Mouse (Mus musculus) G1E (cell line): ENCODE data around the gene Dlx3. TPM values are rescaled to one million over a fixed set of nuclear protein-coding genes. Genes with fewer than 3 reads are reported as not detected.

Experiments
- ATAC-seq: 2 replicates; pipeline ENCODE4 v1.8.0; 2016; ENCODE audit warnings: mild to moderate bottlenecking; ENCODE audit not compliant: insufficient number of reproducible peaks, poor library complexity, low FRiP score, severe bottlenecking; ENCODE audit errors: extremely low read depth
- DNase-seq: peaks from one replicate; pipeline ENCODE4 v3.0.0; 2012; ENCODE audit warnings: low spot score
- H3K27me3 ChIP-seq: 2 replicates; pipeline ENCODE4 v1.6.1; 2012; ENCODE audit warnings: mild to moderate bottlenecking, low read length, inconsistent platforms; ENCODE audit not compliant: insufficient read depth
- H3K36me3 ChIP-seq: replicated peaks from 2 replicates; pipeline ENCODE3; 2012; ENCODE audit warnings: mild to moderate bottlenecking, inconsistent platforms
- H3K4me1 ChIP-seq: 2 replicates; pipeline ENCODE4 v1.6.1; 2012; ENCODE audit warnings: low read depth, low read length, inconsistent platforms, mixed read lengths; ENCODE audit not compliant: insufficient read depth
- H3K4me3 ChIP-seq: 2 replicates; pipeline ENCODE4 v1.5.1; 2012; ENCODE audit warnings: low read depth, mild to moderate bottlenecking, inconsistent platforms, low read length, moderate library complexity, mixed read lengths
- H3K9me3 ChIP-seq: replicated peaks from 2 replicates; pipeline ENCODE4 v1.6.1; 2012; ENCODE audit warnings: inconsistent platforms
- CTCF ChIP-seq: IDR thresholded peaks from 2 replicates; pipeline ENCODE4 v1.5.1; 2012; ENCODE audit warnings: low read depth, low read length, inconsistent platforms, mixed read lengths
- GATA1 ChIP-seq: IDR thresholded peaks from 2 replicates; pipeline ENCODE4 v1.6.1; 2012; ENCODE audit warnings: borderline replicate concordance, low read length, inconsistent platforms, mixed read lengths
- GATA2 ChIP-seq: IDR thresholded peaks from 2 replicates; pipeline ENCODE4 v1.6.1; 2012; ENCODE audit warnings: low read depth, low read length, inconsistent platforms, borderline replicate concordance
- POLR2AphosphoS5 ChIP-seq: IDR thresholded peaks from 2 replicates; pipeline ENCODE4 v1.6.1; 2012; ENCODE audit warnings: low read depth, low read length, inconsistent platforms; ENCODE audit not compliant: insufficient replicate concordance
- TAL1 ChIP-seq: conservative IDR thresholded peaks from 2 replicates; pipeline ENCODE4 v1.6.1; 2012; ENCODE audit warnings: low read depth, low read length, inconsistent platforms, mixed read lengths
- polyA plus RNA-seq: library from polyadenylated mRNA; stranded (reverse); fragments of >175 nt; gene quantifications from 2 replicates; pipeline ENCODE4 v1.2.3, GENCODE M21; 2012
- total RNA-seq, 2 experiments: library from RNA; stranded (forward) in 1 of 2; stranded (reverse) in 1 of 2; fragments of 200-1000 nt in 1 of 2; fragments of >200 nt in 1 of 2; fragmentation: Nextera tagmentation in 1 of 2; gene quantifications; 2 replicates each; pipeline ENCODE4 v1.2.3; 2014 to 2017

Dlx3 gene
- total and polyA plus RNA-seq, 3 experiments, result 0.11 TPM; not detected in 2

GRCm38 (mm10) chr11:95088857-95089779 lies 30.8 kb upstream of the Dlx3 start:
- ATAC-seq, result no peak
- Histone ChIP-seq H3K27me3 (peaks cover 18% of the 10 kb centered on the region), H3K36me3 (no peaks in the 10 kb centered on the region), H3K4me3 (no peak overlapping the region), H3K4me1 (no peaks in the 10 kb centered on the region), H3K9me3 (no peaks in the 10 kb centered on the region)
- TF ChIP-seq POLR2AphosphoS5, result no peak
- no peak for TF ChIP-seq GATA1
- no peak for TF ChIP-seq CTCF
- TF ChIP-seq TAL1, result no peak
- no peak for TF ChIP-seq GATA2
- DNase-seq, result no peak

- Histone ChIP-seq H3K4me3 (no peak overlapping the region), H3K4me1 (no peaks in the 10 kb centered on the region), H3K36me3 (no peaks in the 10 kb centered on the region), H3K27me3 (peaks cover 12% of the 10 kb centered on the region), H3K9me3 (no peaks in the 10 kb centered on the region)
- TF ChIP-seq GATA1 (no peak), CTCF (no peak), GATA2 (no peak), TAL1 (no peak), POLR2AphosphoS5 (no peak)
- no peak for DNase-seq
- no peak for ATAC-seq
Measured at GRCm38 (mm10) chr11:95093077-95093476, 26.8 kb upstream of the Dlx3 start.

- no peak for DNase-seq
- TF ChIP-seq CTCF (no peak), POLR2AphosphoS5 (no peak), GATA2 (no peak), GATA1 (no peak), TAL1 (no peak)
- no peaks in the 10 kb centered on the region for H3K36me3 ChIP-seq
- no peaks in the 10 kb centered on the region for H3K4me1 ChIP-seq
- peaks cover 13% of the 10 kb centered on the region for H3K27me3 ChIP-seq
- no peaks in the 10 kb centered on the region for H3K9me3 ChIP-seq
- H3K4me3 ChIP-seq, result no peak overlapping the region
- no peak for ATAC-seq
Measured at GRCm38 (mm10) chr11:95095596-95095995, 24.3 kb upstream of the Dlx3 start.

DNA sequence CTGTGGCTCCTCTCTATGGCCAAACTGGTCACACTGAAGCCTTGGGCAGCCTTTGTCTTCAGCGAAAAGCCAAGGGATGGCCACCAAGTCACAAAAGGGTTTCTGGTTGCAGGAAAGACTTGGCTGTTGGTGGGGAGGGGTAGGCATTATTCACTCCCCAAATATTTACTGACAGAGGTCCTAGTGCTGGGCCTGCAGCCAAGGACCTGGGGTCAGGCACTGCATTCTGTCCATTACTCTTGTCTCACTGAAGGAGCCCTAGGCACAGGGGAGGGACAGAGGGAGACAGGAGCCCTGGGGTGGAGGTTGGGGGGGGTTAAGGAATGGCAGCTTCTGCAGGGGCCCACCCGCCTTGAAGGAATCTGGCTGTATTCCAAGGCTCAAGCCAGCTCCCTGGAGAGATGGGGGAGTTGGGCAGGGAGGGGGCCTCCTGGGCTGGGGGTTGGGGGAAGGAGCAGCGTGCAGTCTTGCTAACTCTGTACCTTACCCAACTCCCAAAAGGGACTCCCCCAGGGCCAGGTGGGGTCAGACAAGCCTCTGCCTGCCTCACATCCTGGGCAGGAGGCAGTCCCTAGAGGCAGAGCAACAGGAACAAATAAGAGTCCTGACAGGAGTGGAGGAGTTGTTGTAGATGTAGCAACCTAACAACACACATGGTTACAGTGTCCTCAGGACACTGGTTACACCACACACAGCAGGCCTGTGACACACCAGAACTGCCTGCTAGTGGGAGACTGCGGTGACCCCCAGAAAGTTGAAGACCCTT lies 23.1 kb upstream of the Dlx3 start:
- no peak for TF ChIP-seq GATA2
- no peak for TF ChIP-seq GATA1
- Histone ChIP-seq H3K9me3 (no peaks in the 10 kb centered on the region), H3K4me3 (no peak overlapping the region), H3K27me3 (peaks cover 14% of the 10 kb centered on the region), H3K36me3 (no peaks in the 10 kb centered on the region), H3K4me1 (no peaks in the 10 kb centered on the region)
- no peak for DNase-seq
- no peak for ATAC-seq

DNA sequence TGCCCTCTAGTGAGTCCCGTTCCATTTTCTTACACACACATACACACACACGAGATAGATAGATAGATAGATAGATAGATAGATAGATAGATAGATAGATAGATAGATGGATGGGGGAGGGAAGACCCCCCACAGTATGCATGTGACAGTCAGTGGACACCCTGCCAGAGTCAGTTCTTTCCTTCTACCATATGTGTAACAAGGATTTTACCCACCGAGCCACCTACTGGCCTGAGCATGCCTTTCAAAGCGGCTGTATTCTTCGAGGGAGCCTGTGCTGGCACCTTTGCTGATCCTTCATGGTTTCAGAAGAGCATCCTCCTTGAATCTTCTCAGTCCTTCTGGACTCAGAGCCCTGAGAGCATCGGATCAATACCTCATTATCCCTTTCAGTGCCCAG lies 22.0 kb upstream of the Dlx3 start:
- DNase-seq, result no peak
- no peaks in the 10 kb centered on the region for H3K36me3 ChIP-seq
- TF ChIP-seq GATA1 (no peak), GATA2 (no peak), TAL1 (no peak), POLR2AphosphoS5 (no peak), CTCF (no peak)
- H3K4me1 ChIP-seq, result no peaks in the 10 kb centered on the region
- H3K27me3 ChIP-seq, result peaks cover 20% of the 10 kb centered on the region
- no peak overlapping the region for H3K4me3 ChIP-seq
- ATAC-seq, result no peak
- H3K9me3 ChIP-seq, result no peaks in the 10 kb centered on the region
